Mouse (Mus musculus) intestine, embryonic 14.5 days (tissue): ENCODE measurements at regions not wholly inside any gene's neighbourhood (a gene's known extent, or its start where the extent isn't known, plus 50 kb on each side); places are given as distances from the start of the nearest gene placed in this dataset.

ENCODE experiments used
- ATAC-seq: fragments of 200-750 bp; cut with Nextera tagmentation; replicated peaks from 2 replicates; pipeline ENCODE4 v1.8.0; 2017; ENCODE audit warnings: low read depth, moderate number of reproducible peaks, moderate TSS enrichment, moderate library complexity; ENCODE audit not compliant: low FRiP score, low TSS enrichment
- DNase-seq: peaks from one replicate; pipeline ENCODE4 v3.0.0-alpha.2; 2018; ENCODE audit warnings: low spot score
- H3K27ac ChIP-seq: fragments of 300-500 bp; sonication (generic); 2 replicates; pipeline ENCODE4 v1.5.1; 2014; ENCODE audit warnings: low read depth, mild to moderate bottlenecking, control low read depth
- H3K27me3 ChIP-seq: fragments of 300-500 bp; sonication (generic); replicated peaks from 2 replicates; pipeline ENCODE4 v1.6.1; 2014; ENCODE audit warnings: low read length, control low read depth; ENCODE audit not compliant: control insufficient read depth, insufficient read depth
- H3K36me3 ChIP-seq: fragments of 300-500 bp; sonication (generic); 2 replicates; pipeline ENCODE4 v1.6.1; 2014; ENCODE audit warnings: low read length, control low read depth; ENCODE audit not compliant: control insufficient read depth, insufficient read depth
- H3K4me1 ChIP-seq: fragments of 300-500 bp; sonication (generic); replicated peaks from 2 replicates; pipeline ENCODE4 v1.6.1; 2014; ENCODE audit warnings: low read length, control low read depth, mixed read lengths; ENCODE audit not compliant: control insufficient read depth, insufficient read depth
- H3K4me2 ChIP-seq: fragments of 300-500 bp; sonication (generic); 2 replicates; pipeline ENCODE4 v1.6.1; 2014; ENCODE audit warnings: low read length
- H3K4me3 ChIP-seq: fragments of 300-500 bp; sonication (generic); 2 replicates; pipeline ENCODE4 v1.5.1; 2014; ENCODE audit warnings: low read depth, low read length, control low read depth, mixed read lengths
- H3K9ac ChIP-seq: fragments of 300-500 bp; sonication (generic); 2 replicates; pipeline ENCODE4 v1.6.1; 2014; ENCODE audit warnings: mild to moderate bottlenecking, low read length
- H3K9me3 ChIP-seq: fragments of 300-500 bp; sonication (generic); 2 replicates; pipeline ENCODE4 v1.6.1; 2016; ENCODE audit warnings: low read length, control low read depth; ENCODE audit not compliant: control insufficient read depth
- WGBS: fragments of 180-500 bp; shearing (Covaris S2); extraction: QIAGEN DNeasy Blood & Tissue Kit; methylation state at CpG from one replicate; pipeline ENCODE4 v1.1.7; 2014; 5-methylcytosine and 5-hydroxymethylcytosine counted together

DNA sequence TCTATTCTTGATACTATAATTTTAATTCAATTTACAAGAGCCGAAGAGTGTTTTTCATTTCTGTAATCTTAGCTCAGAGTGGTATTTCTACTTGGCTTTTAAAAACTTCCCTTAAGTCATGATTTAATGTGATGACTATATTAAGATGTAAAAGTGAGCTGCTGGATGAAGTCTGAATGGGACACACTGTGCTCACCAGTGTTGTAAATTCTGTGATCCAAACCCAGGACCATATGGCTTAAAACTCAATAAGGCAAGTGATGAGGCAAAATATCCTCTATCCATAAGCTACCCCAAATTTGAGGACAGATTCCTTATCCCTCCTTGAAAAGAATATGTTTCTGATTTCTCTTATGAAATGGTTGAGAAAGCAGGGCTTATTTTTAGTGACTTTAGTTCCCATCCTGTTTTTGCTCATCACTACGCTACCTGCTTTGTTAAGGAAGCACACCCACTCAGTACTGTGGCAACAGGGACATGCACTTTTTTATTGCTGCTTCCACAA lies 399.4 kb downstream of the Adcyap1 start:
- 93% methylated on average over 2 of the region's 2 CpGs for WGBS
- no peak overlapping the region for H3K9ac ChIP-seq
- no peaks in the 10 kb centered on the region for H3K4me1 ChIP-seq
- H3K36me3 ChIP-seq = no peaks in the 10 kb centered on the region
- no peak overlapping the region for H3K4me3 ChIP-seq
- ATAC-seq (no peak), DNase-seq (no peak)
- H3K9me3 ChIP-seq = no peaks in the 10 kb centered on the region
- no peak overlapping the region for H3K27ac ChIP-seq
- no peak overlapping the region for H3K4me2 ChIP-seq
- no peaks in the 10 kb centered on the region for H3K27me3 ChIP-seq

DNA sequence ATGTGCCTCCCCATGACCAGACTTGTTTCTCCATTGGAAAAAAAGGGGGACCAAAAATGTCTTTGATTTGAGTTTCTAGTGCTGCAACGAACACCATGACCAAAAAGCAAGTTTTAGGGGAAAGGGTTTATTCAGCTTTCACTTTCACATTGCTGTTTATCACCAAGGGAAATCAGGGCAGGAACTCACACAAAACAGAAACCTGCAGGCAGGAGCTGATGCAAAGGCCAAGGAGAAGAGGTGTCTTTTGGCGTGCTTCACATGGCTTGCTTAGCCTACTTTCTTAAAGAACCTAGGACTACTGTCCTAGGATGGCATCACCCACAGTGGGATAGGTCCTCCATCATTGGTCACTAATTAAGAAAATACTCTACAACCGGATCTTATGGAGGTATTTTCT lies 401.4 kb downstream of the Adcyap1 start:
- WGBS = 71% methylated on average over 3 of the region's 3 CpGs
- Histone ChIP-seq H3K9ac (no peak overlapping the region), H3K9me3 (no peaks in the 10 kb centered on the region), H3K36me3 (no peaks in the 10 kb centered on the region), H3K27me3 (no peaks in the 10 kb centered on the region), H3K4me1 (no peaks in the 10 kb centered on the region), H3K27ac (no peak overlapping the region), H3K4me2 (no peak overlapping the region), H3K4me3 (no peak overlapping the region)
- DNase-seq (no peak), ATAC-seq (no peak)

DNA sequence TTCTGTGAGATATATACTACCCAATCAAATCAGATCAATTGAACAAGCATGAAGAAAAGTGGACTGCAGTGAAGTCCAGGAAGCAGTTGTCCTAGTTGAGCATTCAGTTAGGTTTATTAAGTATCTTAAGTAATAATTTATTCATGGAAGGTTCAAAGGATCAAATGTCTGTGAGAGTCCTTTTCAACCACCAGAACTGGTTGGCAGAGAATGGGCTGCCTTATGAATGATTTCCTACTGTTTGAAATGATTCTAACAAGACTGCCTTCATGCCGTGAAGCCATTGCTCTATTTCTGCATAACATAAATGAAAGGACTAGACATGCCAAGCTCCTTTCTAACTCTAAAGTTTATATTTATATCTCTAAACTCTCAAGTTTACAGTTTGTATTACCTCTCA lies 410.4 kb downstream of the Adcyap1 start:
- WGBS = 88% methylated on average over 1 of the region's 1 CpGs
- Histone ChIP-seq H3K9ac (no peak overlapping the region), H3K27ac (no peak overlapping the region), H3K9me3 (no peaks in the 10 kb centered on the region), H3K4me3 (no peak overlapping the region), H3K36me3 (no peaks in the 10 kb centered on the region), H3K27me3 (no peaks in the 10 kb centered on the region), H3K4me1 (no peaks in the 10 kb centered on the region), H3K4me2 (no peak overlapping the region)
- no peak for DNase-seq
- ATAC-seq = no peak

DNA sequence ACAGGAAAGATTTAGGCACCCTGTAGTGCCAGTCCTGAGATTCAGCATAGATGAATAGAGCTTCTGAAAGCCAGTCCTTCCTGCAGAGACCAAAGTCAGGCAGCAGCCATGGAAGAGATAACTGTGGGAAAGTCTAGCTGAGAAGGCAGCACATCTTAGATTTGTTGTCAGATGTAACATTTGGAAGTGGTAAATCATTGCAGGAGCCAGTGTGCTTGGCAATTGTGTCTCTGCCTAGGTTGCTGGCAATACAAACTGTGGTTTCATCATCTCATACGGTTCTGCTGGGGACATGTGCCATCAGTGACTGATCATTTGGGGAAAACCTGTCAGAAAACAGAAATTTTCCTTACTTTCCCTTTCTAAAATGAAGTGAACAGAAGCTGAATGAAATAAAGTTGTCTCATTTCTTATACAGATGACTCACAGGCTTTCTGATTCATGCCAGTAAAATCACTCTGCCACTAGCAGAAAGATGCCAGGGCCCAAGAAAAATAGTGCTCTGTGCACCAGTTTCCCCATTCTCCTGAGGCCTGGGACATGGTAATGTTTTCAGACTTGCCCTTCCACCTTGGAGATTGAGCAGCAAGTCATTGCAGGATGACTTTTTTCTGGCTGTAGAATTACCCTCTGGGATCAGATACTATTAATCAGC lies 411.3 kb downstream of the Adcyap1 start:
- 54% methylated on average over 1 of the region's 1 CpGs for WGBS

More for the DNA sequence above, 411.3 kb downstream of the Adcyap1 start:
- Histone ChIP-seq H3K9ac (no peak overlapping the region), H3K4me1 (no peaks in the 10 kb centered on the region), H3K4me3 (no peak overlapping the region), H3K27me3 (no peaks in the 10 kb centered on the region), H3K27ac (no peak overlapping the region), H3K9me3 (no peaks in the 10 kb centered on the region), H3K4me2 (no peak overlapping the region), H3K36me3 (no peaks in the 10 kb centered on the region)
- DNase-seq (no peak), ATAC-seq (no peak)
